ENCODE assay signal across 8 mouse cellular contexts in the genomic region with DNA sequence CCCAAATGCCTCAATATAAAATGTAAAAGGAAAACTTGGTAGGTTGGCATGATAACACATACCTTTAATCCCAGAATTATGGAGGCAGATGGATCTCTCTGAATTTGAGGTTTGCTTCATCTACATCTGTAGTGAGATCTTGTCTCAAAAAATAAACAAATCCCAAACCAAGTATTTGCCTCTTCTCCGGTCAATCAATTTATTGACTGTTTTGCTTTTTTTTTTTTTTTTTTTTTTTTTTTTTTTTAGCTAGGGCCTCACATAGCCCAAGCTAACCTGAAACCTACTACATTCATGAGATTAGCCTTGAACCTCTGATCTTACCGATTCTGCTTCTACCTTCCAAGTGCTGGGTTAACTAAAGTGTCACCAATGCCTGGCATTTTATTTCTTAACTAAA. TPM values are rescaled to one million over a fixed set of nuclear protein-coding genes. Genes with fewer than 3 reads are reported as not detected.
DNase-seq lines count a peak whose midpoint lies in the region; ATAC-seq and TF ChIP-seq lines count a peak whose summit lies in the region.
"Had no signal": no experiment of that assay in that cellular context is flagged by ENCODE, and none has a peak within 500 bp of the region (broad histone marks: within the 10 kb centered on the region; RNA-seq: fewer than 3 reads in every experiment).

No protein-coding gene starts in this region.

- ATAC-seq in stomach, embryonic 14.5 days (ENCODE audit: insufficient number of reproducible peaks, insufficient read depth, low FRiP score, low read depth), result no peak
- ATAC-seq in stomach, postnatal 0 days (ENCODE audit: low FRiP score, low TSS enrichment), result no peak
- no peak for ATAC-seq in forebrain, postnatal 0 days
- ATAC-seq in liver, embryonic 13.5 days (ENCODE audit: low read depth), result no peak

- peak overlapping the region; percentile 33; the same call in 1 of the 2 replicates for H3K4me2 ChIP-seq in stomach, embryonic 14.5 days (replicated peaks; ENCODE audit: low read depth, low read length)
- H3K4me2 ChIP-seq in stomach, postnatal 0 days (replicated peaks; ENCODE audit: low read depth), result no peak overlapping the region
- peak overlapping the region; percentile 51 for H3K4me2 ChIP-seq in forebrain, postnatal 0 days (ENCODE audit: low read depth)
- H3K4me2 ChIP-seq in liver, embryonic 13.5 days, result peak overlapping the region; percentile 81

- TF ChIP-seq EP300 in stomach, postnatal 0 days (optimal IDR thresholded peaks at IDR 0.05), result no peak

- H3K9ac ChIP-seq in stomach, embryonic 14.5 days (replicated peaks; ENCODE audit: low read depth, low read length), result no peak overlapping the region
- no peak overlapping the region for H3K9ac ChIP-seq in stomach, postnatal 0 days (ENCODE audit: low read length)
- peak overlapping the region; percentile 61; the same call in 1 of the 2 replicates for H3K9ac ChIP-seq in forebrain, postnatal 0 days
- H3K9ac ChIP-seq in liver, embryonic 13.5 days, result peak overlapping the region; percentile 74

- no peak overlapping the region for H3K4me3 ChIP-seq in stomach, embryonic 14.5 days (ENCODE audit: low read depth, low read length)
- no peak overlapping the region for H3K4me3 ChIP-seq in stomach, postnatal 0 days (ENCODE audit: low read depth, low read length)
- H3K4me3 ChIP-seq in forebrain, postnatal 0 days (ENCODE audit: low read depth, low read length), result peak overlapping the region; percentile 51
- peak overlapping the region; percentile 67 for H3K4me3 ChIP-seq in liver, embryonic 13.5 days (replicated peaks)

- H3K27me3 ChIP-seq in stomach, embryonic 14.5 days (ENCODE audit: control insufficient read depth, insufficient read depth, low read length), result no peaks in the 10 kb centered on the region
- no peaks in the 10 kb centered on the region for H3K27me3 ChIP-seq in stomach, postnatal 0 days (ENCODE audit: control insufficient read depth, insufficient read depth, low read length)
- no peaks in the 10 kb centered on the region for H3K27me3 ChIP-seq in forebrain, postnatal 0 days (ENCODE audit: insufficient read depth, low read length)
- no peaks in the 10 kb centered on the region for H3K27me3 ChIP-seq in liver, embryonic 13.5 days

- H3K27ac ChIP-seq in stomach, embryonic 14.5 days (ENCODE audit: low read length), result no peak overlapping the region
- H3K27ac ChIP-seq in stomach, postnatal 0 days (replicated peaks), result no peak overlapping the region
- peak overlapping the region; percentile 90; the same call in 1 of the 2 replicates for H3K27ac ChIP-seq in forebrain, postnatal 0 days (ENCODE audit: low read depth, low read length)
- H3K27ac ChIP-seq in liver, embryonic 13.5 days, result peak overlapping the region; percentile 72; the same call in 1 of the 2 replicates

- no peak for TF ChIP-seq CTCF in stomach, postnatal 0 days (IDR thresholded peaks at IDR 0.05; ENCODE audit: low read depth)
- no peak for TF ChIP-seq CTCF in forebrain, postnatal 0 days (IDR thresholded peaks at IDR 0.05; ENCODE audit: low read depth)

- H3K4me1 ChIP-seq in stomach, embryonic 14.5 days (ENCODE audit: control insufficient read depth, insufficient read depth, low read length), result no peaks in the 10 kb centered on the region; the same call in 1 of the 2 replicates
- H3K4me1 ChIP-seq in stomach, postnatal 0 days (replicated peaks; ENCODE audit: control insufficient read depth, insufficient read depth), result no peaks in the 10 kb centered on the region; the same call in 1 of the 2 replicates
- H3K4me1 ChIP-seq in forebrain, postnatal 0 days (ENCODE audit: insufficient read depth), result 0 out of 2 replicates have a peak, but pooled peaks cover 3% of the 10 kb centered on the region
- H3K4me1 ChIP-seq in liver, embryonic 13.5 days (replicated peaks), result peaks cover 25% of the 10 kb centered on the region

- no peaks in the 10 kb centered on the region for H3K36me3 ChIP-seq in stomach, embryonic 14.5 days (ENCODE audit: control insufficient read depth, insufficient read depth, low read length)
- no peaks in the 10 kb centered on the region for H3K36me3 ChIP-seq in stomach, postnatal 0 days (ENCODE audit: control insufficient read depth, insufficient read depth, low read length)
- peaks cover 11% of the 10 kb centered on the region for H3K36me3 ChIP-seq in forebrain, postnatal 0 days (ENCODE audit: insufficient read depth)
- no peaks in the 10 kb centered on the region for H3K36me3 ChIP-seq in liver, embryonic 13.5 days

- no peaks in the 10 kb centered on the region for H3K9me3 ChIP-seq in stomach, embryonic 14.5 days (ENCODE audit: control insufficient read depth, low read depth, low read length)
- H3K9me3 ChIP-seq in stomach, postnatal 0 days (ENCODE audit: control insufficient read depth, low read length), result no peaks in the 10 kb centered on the region
- H3K9me3 ChIP-seq in forebrain, postnatal 0 days (ENCODE audit: low read length), result no peaks in the 10 kb centered on the region
- H3K9me3 ChIP-seq in liver, embryonic 13.5 days (replicated peaks), result no peaks in the 10 kb centered on the region

- no peak for DNase-seq in stomach, postnatal 0 days (ENCODE audit: low spot score)
- no peak for DNase-seq in forebrain, postnatal 0 days
- no peak for DNase-seq in liver, embryonic 13.5 days
- DNase-seq in spleen, adult 12 weeks (ENCODE audit: low spot score), result no peak
- DNase-seq in testis, postnatal 14 days (ENCODE audit: low spot score), result no peak
- DNase-seq in ovary, postnatal 36 days (ENCODE audit: low spot score), result no peak
- DNase-seq: right cerebral cortex, postnatal 25 days had no signal

- 62% methylated on average over 2 of the region's 2 CpGs for WGBS in stomach, embryonic 14.5 days
- 51% methylated on average over 2 of the region's 2 CpGs for WGBS in stomach, postnatal 0 days
- WGBS in forebrain, postnatal 0 days, result 66% methylated on average over 2 of the region's 2 CpGs
- whole genome bisulfite sequencing in liver, embryonic 13.5 days (ENCODE audit: insufficient replicate concordance), result 50% methylated on average over 2 of the region's 2 CpGs

RNA-seq across cellular contexts. Expression of a gene that starts 0.9 kb away (rescaled TPM):
- 44.2 and 46.9 TPM in 2 replicates for polyA plus RNA-seq in stomach, embryonic 14.5 days (2014; fragmentation: Nextera tagmentation; extraction: Ambion mirVana)
- polyA plus RNA-seq in stomach, postnatal 0 days (2015; fragmentation: Nextera tagmentation; extraction: Ambion mirVana), result 17.3 and 20.3 TPM in 2 replicates
- total RNA-seq in forebrain, postnatal 0 days (2014; rRNA removed), result 66.6 and 67.7 TPM in 2 replicates
- polyA plus RNA-seq in forebrain, postnatal 0 days (2015; fragmentation: Nextera tagmentation; extraction: Ambion mirVana), result 115 and 134 TPM in 2 replicates
- polyA plus RNA-seq in liver, embryonic 13.5 days (2015; fragmentation: Nextera tagmentation; extraction: Ambion mirVana), result 4.7 and 5.6 TPM in 2 replicates

RNA-seq across cellular contexts. Expression of a gene that starts 7.3 kb away (rescaled TPM):
- 21.3 and 27.4 TPM in 2 replicates for polyA plus RNA-seq in stomach, embryonic 14.5 days (2014; fragmentation: Nextera tagmentation; extraction: Ambion mirVana)
- 10.5 and 11.6 TPM in 2 replicates for polyA plus RNA-seq in stomach, postnatal 0 days (2015; fragmentation: Nextera tagmentation; extraction: Ambion mirVana)
- 25.9 and 32.6 TPM in 2 replicates for total RNA-seq in forebrain, postnatal 0 days (2014; rRNA removed)
- polyA plus RNA-seq in forebrain, postnatal 0 days (2015; fragmentation: Nextera tagmentation; extraction: Ambion mirVana), result 14.6 and 20.1 TPM in 2 replicates
- polyA plus RNA-seq in liver, embryonic 13.5 days (2015; fragmentation: Nextera tagmentation; extraction: Ambion mirVana), result 14.0 and 14.1 TPM in 2 replicates

RNA-seq across cellular contexts. Expression of a gene that starts 16.6 kb away (rescaled TPM):
- polyA plus RNA-seq in stomach, embryonic 14.5 days (2014; fragmentation: Nextera tagmentation; extraction: Ambion mirVana), result 308 and 334 TPM in 2 replicates
- 363 and 370 TPM in 2 replicates for polyA plus RNA-seq in stomach, postnatal 0 days (2015; fragmentation: Nextera tagmentation; extraction: Ambion mirVana)
- 119 and 126 TPM in 2 replicates for total RNA-seq in forebrain, postnatal 0 days (2014; rRNA removed)
- polyA plus RNA-seq in forebrain, postnatal 0 days (2015; fragmentation: Nextera tagmentation; extraction: Ambion mirVana), result 238 and 271 TPM in 2 replicates
- 235 and 296 TPM in 2 replicates for polyA plus RNA-seq in liver, embryonic 13.5 days (2015; fragmentation: Nextera tagmentation; extraction: Ambion mirVana)

RNA-seq across cellular contexts. Expression of a gene that starts 16.6 kb away (rescaled TPM):
- polyA plus RNA-seq in stomach, embryonic 14.5 days (2014; fragmentation: Nextera tagmentation; extraction: Ambion mirVana), result 37.9 and 43.3 TPM in 2 replicates
- polyA plus RNA-seq in stomach, postnatal 0 days (2015; fragmentation: Nextera tagmentation; extraction: Ambion mirVana), result 58.2 and 61.4 TPM in 2 replicates
- total RNA-seq in forebrain, postnatal 0 days (2014; rRNA removed), result 47.7 and 50.0 TPM in 2 replicates
- polyA plus RNA-seq in forebrain, postnatal 0 days (2015; fragmentation: Nextera tagmentation; extraction: Ambion mirVana), result 59.2 and 66.2 TPM in 2 replicates
- 12.7 TPM in 2 replicates for polyA plus RNA-seq in liver, embryonic 13.5 days (2015; fragmentation: Nextera tagmentation; extraction: Ambion mirVana)

RNA-seq across cellular contexts. Expression of a gene that starts 25.6 kb away (rescaled TPM):
- polyA plus RNA-seq in stomach, embryonic 14.5 days (2014; fragmentation: Nextera tagmentation; extraction: Ambion mirVana), result 79.9 and 82.1 TPM in 2 replicates
- 52.7 and 59.2 TPM in 2 replicates for polyA plus RNA-seq in stomach, postnatal 0 days (2015; fragmentation: Nextera tagmentation; extraction: Ambion mirVana)
- 86.9 and 114 TPM in 2 replicates for total RNA-seq in forebrain, postnatal 0 days (2014; rRNA removed)
- polyA plus RNA-seq in forebrain, postnatal 0 days (2015; fragmentation: Nextera tagmentation; extraction: Ambion mirVana), result 64.3 and 77.4 TPM in 2 replicates
- polyA plus RNA-seq in liver, embryonic 13.5 days (2015; fragmentation: Nextera tagmentation; extraction: Ambion mirVana), result 12.7 and 17.8 TPM in 2 replicates

Comparison
In these comparisons a context has a peak if more than half of its experiments do, and no peak if none do; other contexts are left out.
1. H3K27ac ChIP-seq: peak in forebrain, postnatal 0 days (single experiment) and liver, embryonic 13.5 days (single experiment); none in stomach, embryonic 14.5 days (single experiment) and stomach, postnatal 0 days (single experiment).
2. H3K4me3 ChIP-seq: peak in forebrain, postnatal 0 days (single experiment) and liver, embryonic 13.5 days (single experiment); none in stomach, embryonic 14.5 days (single experiment) and stomach, postnatal 0 days (single experiment).
3. H3K9ac ChIP-seq: peak in forebrain, postnatal 0 days (single experiment) and liver, embryonic 13.5 days (single experiment); none in stomach, embryonic 14.5 days (single experiment) and stomach, postnatal 0 days (single experiment).